Mouse (Mus musculus) bone marrow, adult 2 months (tissue): ENCODE measurements around the gene Cacng6.

Experiments
- CTCF ChIP-seq: fragments of 200-500 bp; IDR thresholded peaks from 2 replicates; pipeline ENCODE4 v1.5.1; 2011; ENCODE audit warnings: low read length, control low read depth; ENCODE audit not compliant: control insufficient read depth, insufficient read depth
- POLR2A ChIP-seq: fragments of 200-500 bp; IDR thresholded peaks from 2 replicates; pipeline ENCODE4 v1.6.1; 2011; ENCODE audit warnings: low read depth, mild to moderate bottlenecking, control low read depth, low read length, borderline replicate concordance; ENCODE audit not compliant: control insufficient read depth

DNA sequence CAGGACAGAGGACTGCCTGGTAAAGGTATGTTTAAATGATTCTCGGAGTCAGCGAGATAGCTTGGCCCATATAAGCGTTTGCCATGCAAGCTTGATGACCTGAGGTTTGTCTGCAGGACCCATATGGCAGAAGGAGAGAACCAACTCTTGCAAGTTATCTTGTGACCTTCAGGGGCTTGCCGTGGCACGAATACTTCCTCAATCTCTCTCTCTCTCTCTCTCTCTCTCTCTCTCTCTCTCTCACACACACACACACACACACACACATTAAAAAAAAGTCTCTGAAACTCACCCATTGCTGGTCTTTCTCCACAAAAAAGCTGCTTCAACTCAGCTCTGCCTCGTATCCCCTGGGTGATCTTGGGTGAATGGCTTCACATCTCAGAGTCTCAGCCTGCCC lies 35.1 kb upstream of the Cacng6 start:
- TF ChIP-seq POLR2A (no peak), CTCF (no peak)
